Mouse (Mus musculus) bone marrow, adult 2 months (tissue): ENCODE data around the gene Vasp.

ENCODE experiments used
- CTCF ChIP-seq: fragments of 200-500 bp; IDR thresholded peaks from 2 replicates; pipeline ENCODE4 v1.5.1; 2011; ENCODE audit warnings: low read length, control low read depth; ENCODE audit not compliant: control insufficient read depth, insufficient read depth
- POLR2A ChIP-seq: fragments of 200-500 bp; IDR thresholded peaks from 2 replicates; pipeline ENCODE4 v1.6.1; 2011; ENCODE audit warnings: low read depth, mild to moderate bottlenecking, control low read depth, low read length, borderline replicate concordance; ENCODE audit not compliant: control insufficient read depth

DNA sequence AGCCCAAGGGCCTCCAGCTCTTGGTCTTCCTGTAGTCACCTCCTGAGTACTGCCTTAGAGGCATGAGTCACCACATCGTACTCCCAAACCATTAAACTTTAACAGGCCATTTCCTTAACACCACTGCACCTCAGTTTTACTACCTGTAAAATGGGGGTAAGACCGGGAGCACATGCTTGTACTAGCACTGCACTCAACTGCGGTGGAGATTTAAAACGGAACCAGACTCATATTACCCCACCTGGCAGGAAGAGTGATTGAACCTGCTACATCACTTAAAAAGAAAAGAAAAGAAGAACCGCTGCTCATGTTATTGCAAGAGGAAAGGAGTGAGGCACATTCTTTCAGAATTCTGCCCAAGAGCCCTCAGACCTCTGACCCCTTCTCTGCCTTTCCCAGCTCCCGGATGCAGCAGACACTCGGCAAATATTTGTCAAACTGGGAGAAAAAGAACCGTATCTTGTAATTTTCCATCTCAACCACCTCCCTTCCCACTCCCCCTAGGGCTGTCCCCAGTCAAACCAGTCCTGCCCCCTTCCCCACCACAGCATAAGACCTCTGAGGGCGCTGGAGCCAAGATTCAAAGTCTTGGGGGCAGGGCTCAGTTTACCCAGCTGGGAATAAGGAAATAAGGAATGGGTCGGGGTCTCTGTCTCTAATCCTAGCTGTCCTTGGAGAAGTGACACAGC, 2.5 kb downstream of the Vasp start:
- TF ChIP-seq POLR2A = no peak
- no peak for TF ChIP-seq CTCF
